Mouse (Mus musculus) lung, adult 2 months (tissue): ENCODE measurements around the gene Tmem211.

Experiments
- CTCF ChIP-seq: fragments of 200-500 bp; IDR thresholded peaks from 2 replicates; pipeline ENCODE4 v1.5.1; 2011; ENCODE audit warnings: mild to moderate bottlenecking, low read length, control low read depth; ENCODE audit not compliant: insufficient read depth
- POLR2A ChIP-seq: fragments of 200-500 bp; IDR thresholded peaks from 2 replicates; pipeline ENCODE4 v1.6.1; 2011; ENCODE audit warnings: low read depth, mild to moderate bottlenecking, control low read depth, low read length, borderline replicate concordance; ENCODE audit errors: extremely low read depth

GRCm38 (mm10) chr5:113214041-113214440 lies 12.7 kb upstream of the Tmem211 start:
- no peak for TF ChIP-seq CTCF
- no peak for TF ChIP-seq POLR2A
